Mouse (Mus musculus): ENCODE data around the gene Rnf145.

- TF ChIP-seq CTCF (conservative IDR thresholded peaks at IDR 0.05; ENCODE audit: low read length) = no peak
- TF ChIP-seq NANOG (IDR thresholded peaks at IDR 0.05; ENCODE audit: borderline replicate concordance, low read length) = no peak
- TF ChIP-seq POU5F1 (IDR thresholded peaks at IDR 0.05; ENCODE audit: borderline replicate concordance, low read length) = no peak
These were observed 9.9 kb upstream of the Rnf145 start for GRCm38 (mm10) chr11:44508876-44509275.

All from E14TG2a.4 (cell line).